Mouse (Mus musculus): ENCODE measurements around the gene Kremen1. TPM values are rescaled to one million over a fixed set of nuclear protein-coding genes. Genes with fewer than 3 reads are reported as not detected.
A peak's percentile ranks its signal among the peaks of the same experiment; 100 is the strongest.

Kremen1 gene
- polyA plus RNA-seq, 1 experiment from 2014 or later: 28.1 TPM

- Histone ChIP-seq H3K4me1 (ENCODE audit: control insufficient read depth, insufficient read depth, low read length) (peaks cover 50% of the 10 kb centered on the region), H3K4me2 (ENCODE audit: low read depth, low read length) (no peak overlapping the region), H3K9me3 (replicated peaks; ENCODE audit: control insufficient read depth, low read length) (no peaks in the 10 kb centered on the region), H3K36me3 (ENCODE audit: control insufficient read depth, insufficient read depth) (peaks cover 6% of the 10 kb centered on the region), H3K27me3 (ENCODE audit: control insufficient read depth, insufficient read depth, low read length) (no peaks in the 10 kb centered on the region), H3K4me3 (ENCODE audit: low read length) (no peak overlapping the region), H3K9ac (ENCODE audit: low read length) (no peak overlapping the region), H3K27ac (ENCODE audit: low read length) (peak overlapping the region; percentile 16; the same call in 1 of the 2 replicates)
- no peak for ATAC-seq (replicated peaks; ENCODE audit: extremely low read depth, insufficient read depth, low FRiP score)
- 92% methylated on average over 7 of the region's 7 CpGs for WGBS
Measured at GRCm38 (mm10) chr11:5243208-5243607, 18.1 kb downstream of the Kremen1 start.

- 79% methylated on average over 8 of the region's 8 CpGs for WGBS
- no peak for ATAC-seq (replicated peaks; ENCODE audit: extremely low read depth, insufficient read depth, low FRiP score)
- peaks cover 13% of the 10 kb centered on the region for H3K36me3 ChIP-seq (ENCODE audit: control insufficient read depth, insufficient read depth)
- no peaks in the 10 kb centered on the region for H3K27me3 ChIP-seq (ENCODE audit: control insufficient read depth, insufficient read depth, low read length)
- no peak overlapping the region for H3K4me2 ChIP-seq (ENCODE audit: low read depth, low read length)
- H3K27ac ChIP-seq (ENCODE audit: low read length): no peak overlapping the region
- H3K4me3 ChIP-seq (ENCODE audit: low read length): no peak overlapping the region
- H3K9ac ChIP-seq (ENCODE audit: low read length): no peak overlapping the region
- H3K9me3 ChIP-seq (replicated peaks; ENCODE audit: control insufficient read depth, low read length): no peaks in the 10 kb centered on the region
- H3K4me1 ChIP-seq (ENCODE audit: control insufficient read depth, insufficient read depth, low read length): peaks cover 50% of the 10 kb centered on the region
Measured at GRCm38 (mm10) chr11:5242158-5242557, 19.2 kb downstream of the Kremen1 start.

GRCm38 (mm10) chr11:5239706-5240690 is 21.4 kb downstream of the Kremen1 start:
- ATAC-seq (replicated peaks; ENCODE audit: extremely low read depth, insufficient read depth, low FRiP score): no peak
- Histone ChIP-seq H3K27ac (ENCODE audit: low read length) (peak overlapping the region; percentile 91), H3K4me2 (ENCODE audit: low read depth, low read length) (peak overlapping the region; percentile 11), H3K9ac (ENCODE audit: low read length) (peak overlapping the region; percentile 12), H3K4me1 (ENCODE audit: control insufficient read depth, insufficient read depth, low read length) (peaks cover 48% of the 10 kb centered on the region), H3K9me3 (replicated peaks; ENCODE audit: control insufficient read depth, low read length) (no peaks in the 10 kb centered on the region), H3K36me3 (ENCODE audit: control insufficient read depth, insufficient read depth) (peaks cover 17% of the 10 kb centered on the region), H3K4me3 (ENCODE audit: low read length) (no peak overlapping the region), H3K27me3 (ENCODE audit: control insufficient read depth, insufficient read depth, low read length) (no peaks in the 10 kb centered on the region)
- 13% methylated on average over 10 of the region's 10 CpGs for WGBS

DNA sequence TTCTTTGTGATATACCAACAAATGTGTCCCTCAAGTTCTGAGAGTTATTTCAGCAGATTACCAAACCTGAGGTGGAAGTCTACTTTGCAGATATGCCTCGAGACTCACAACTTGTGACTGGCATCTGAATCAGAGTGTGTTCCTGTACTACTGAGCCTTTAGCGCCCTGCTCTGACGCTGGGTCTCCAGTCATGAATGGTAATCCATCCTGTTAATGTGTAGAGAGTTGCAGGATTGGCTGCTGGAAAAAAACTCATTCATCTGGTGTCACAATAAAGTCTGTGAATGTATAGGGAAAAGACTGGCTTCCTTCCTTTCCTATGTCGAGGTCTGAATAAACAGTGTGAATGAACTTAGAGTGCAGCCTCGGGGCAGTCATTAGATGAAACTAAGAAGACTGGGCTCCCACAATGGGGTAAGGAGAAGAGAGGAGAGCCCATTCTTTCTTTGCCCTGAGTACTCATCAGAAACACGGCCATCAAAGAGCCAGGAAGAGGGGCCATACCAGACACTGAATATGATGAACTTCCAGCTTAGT is 41.4 kb downstream of the Kremen1 start:
- Histone ChIP-seq H3K27me3 (ENCODE audit: control insufficient read depth, insufficient read depth, low read length) (no peaks in the 10 kb centered on the region), H3K4me1 (ENCODE audit: control insufficient read depth, insufficient read depth, low read length) (peaks cover 8% of the 10 kb centered on the region; the same call in 1 of the 2 replicates), H3K4me3 (ENCODE audit: low read length) (no peak overlapping the region), H3K9me3 (replicated peaks; ENCODE audit: control insufficient read depth, low read length) (no peaks in the 10 kb centered on the region), H3K4me2 (ENCODE audit: low read depth, low read length) (no peak overlapping the region), H3K27ac (ENCODE audit: low read length) (no peak overlapping the region), H3K9ac (ENCODE audit: low read length) (no peak overlapping the region), H3K36me3 (ENCODE audit: control insufficient read depth, insufficient read depth) (no peaks in the 10 kb centered on the region)
- WGBS: 56% methylated on average over 6 of the region's 6 CpGs
- ATAC-seq (replicated peaks; ENCODE audit: extremely low read depth, insufficient read depth, low FRiP score): no peak

DNA sequence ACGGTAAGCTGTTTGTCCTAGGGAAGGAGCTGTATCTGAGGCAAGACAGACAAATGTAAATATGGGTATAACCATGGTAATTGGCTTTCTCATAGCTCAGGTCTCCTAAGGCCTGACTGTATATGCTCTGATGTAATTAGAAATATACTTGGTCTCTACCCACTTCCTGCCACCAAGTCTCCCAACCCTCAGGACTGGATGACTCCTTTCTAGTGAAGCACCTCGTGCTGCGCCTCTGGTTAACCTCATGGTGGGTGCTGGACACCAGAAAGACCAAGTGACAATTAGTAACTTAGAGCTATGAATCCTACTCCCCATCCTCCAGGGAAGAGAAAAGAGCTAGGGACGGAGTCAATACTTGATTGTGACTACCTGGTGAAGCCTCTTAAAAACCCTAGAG is 42.0 kb downstream of the Kremen1 start:
- H3K27ac ChIP-seq (ENCODE audit: low read length): no peak overlapping the region

GRCm38 (mm10) chr11:5215401-5216187 is 45.8 kb downstream of the Kremen1 start:
- peaks cover 5% of the 10 kb centered on the region; the same call in 1 of the 2 replicates for H3K4me1 ChIP-seq (ENCODE audit: control insufficient read depth, insufficient read depth, low read length)
- no peak overlapping the region for H3K27ac ChIP-seq (ENCODE audit: low read length)
- peaks cover 15% of the 10 kb centered on the region for H3K36me3 ChIP-seq (ENCODE audit: control insufficient read depth, insufficient read depth)
- H3K27me3 ChIP-seq (ENCODE audit: control insufficient read depth, insufficient read depth, low read length): no peaks in the 10 kb centered on the region
- ATAC-seq (replicated peaks; ENCODE audit: extremely low read depth, insufficient read depth, low FRiP score): no peak
- 79% methylated on average over 14 of the region's 14 CpGs for WGBS
- H3K9ac ChIP-seq (ENCODE audit: low read length): no peak overlapping the region
- no peak overlapping the region for H3K4me2 ChIP-seq (ENCODE audit: low read depth, low read length)
- H3K4me3 ChIP-seq (ENCODE audit: low read length): no peak overlapping the region
- H3K9me3 ChIP-seq (replicated peaks; ENCODE audit: control insufficient read depth, low read length): no peaks in the 10 kb centered on the region

More for the DNA sequence above, 42.0 kb downstream of the Kremen1 start:
- 74% methylated on average over 4 of the region's 4 CpGs for WGBS
- no peak for ATAC-seq (replicated peaks; ENCODE audit: extremely low read depth, insufficient read depth, low FRiP score)
- no peaks in the 10 kb centered on the region for H3K27me3 ChIP-seq (ENCODE audit: control insufficient read depth, insufficient read depth, low read length)
- peaks cover 8% of the 10 kb centered on the region; the same call in 1 of the 2 replicates for H3K4me1 ChIP-seq (ENCODE audit: control insufficient read depth, insufficient read depth, low read length)
- no peaks in the 10 kb centered on the region for H3K9me3 ChIP-seq (replicated peaks; ENCODE audit: control insufficient read depth, low read length)
- H3K36me3 ChIP-seq (ENCODE audit: control insufficient read depth, insufficient read depth): peaks cover 3% of the 10 kb centered on the region; the same call in 1 of the 2 replicates
- H3K4me3 ChIP-seq (ENCODE audit: low read length): no peak overlapping the region
- no peak overlapping the region for H3K4me2 ChIP-seq (ENCODE audit: low read depth, low read length)
- H3K9ac ChIP-seq (ENCODE audit: low read length): no peak overlapping the region

DNA sequence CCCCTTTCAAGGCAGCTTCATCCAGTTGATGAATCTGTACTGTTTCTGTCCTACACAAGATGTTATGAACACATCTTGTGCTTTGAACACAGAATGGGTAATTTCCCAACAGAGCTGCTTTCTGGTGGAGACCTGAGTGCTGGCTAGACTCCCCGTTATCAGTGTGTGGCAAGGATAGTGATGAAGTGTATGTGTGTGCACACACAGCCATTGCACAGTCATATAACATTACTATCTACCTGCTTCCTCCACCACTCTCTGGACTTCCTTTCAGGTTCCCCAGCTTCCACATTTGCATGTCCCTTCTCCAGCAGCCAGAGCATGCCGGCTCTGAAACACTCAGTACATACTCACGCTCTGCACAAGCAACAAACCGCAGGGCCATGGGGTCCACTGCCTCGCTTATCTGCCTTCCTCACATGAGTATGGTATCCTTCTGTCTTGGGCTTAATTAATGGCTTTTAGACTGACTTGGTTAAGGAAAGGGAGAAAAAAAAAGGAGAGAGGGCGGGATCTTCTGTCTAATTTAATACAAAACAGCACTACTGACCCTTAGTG is 46.8 kb downstream of the Kremen1 start:
- peaks cover 20% of the 10 kb centered on the region for H3K36me3 ChIP-seq (ENCODE audit: control insufficient read depth, insufficient read depth)
- no peak overlapping the region for H3K9ac ChIP-seq (ENCODE audit: low read length)
- WGBS: 80% methylated on average over 6 of the region's 6 CpGs
- no peak for ATAC-seq (replicated peaks; ENCODE audit: extremely low read depth, insufficient read depth, low FRiP score)
- no peak overlapping the region for H3K27ac ChIP-seq (ENCODE audit: low read length)
- no peaks in the 10 kb centered on the region for H3K27me3 ChIP-seq (ENCODE audit: control insufficient read depth, insufficient read depth, low read length)
- H3K4me3 ChIP-seq (ENCODE audit: low read length): no peak overlapping the region
- no peak overlapping the region for H3K4me2 ChIP-seq (ENCODE audit: low read depth, low read length)
- peaks cover 5% of the 10 kb centered on the region; the same call in 1 of the 2 replicates for H3K4me1 ChIP-seq (ENCODE audit: control insufficient read depth, insufficient read depth, low read length)
- no peaks in the 10 kb centered on the region for H3K9me3 ChIP-seq (replicated peaks; ENCODE audit: control insufficient read depth, low read length)

DNA sequence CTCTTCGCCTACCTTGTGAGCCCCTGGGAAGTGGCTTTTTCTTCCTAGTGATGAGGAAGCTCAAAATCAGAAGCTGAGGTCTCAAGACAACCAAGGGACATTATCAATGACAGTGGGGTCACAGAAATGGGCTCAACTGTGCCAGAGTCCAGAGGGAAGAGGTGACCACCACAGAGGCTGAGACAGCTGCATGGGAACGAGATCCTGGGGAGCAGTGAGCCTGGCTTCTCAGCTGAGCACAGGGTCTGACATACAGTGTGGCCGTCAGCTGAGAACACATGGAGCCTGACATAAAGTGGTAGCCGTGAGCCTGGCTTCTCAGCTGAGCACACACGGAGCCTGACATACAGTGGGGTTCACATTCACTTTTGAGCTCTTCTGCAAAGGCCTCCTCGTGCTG is 58.3 kb downstream of the Kremen1 start:
- 87% methylated on average over 6 of the region's 6 CpGs for WGBS
- Histone ChIP-seq H3K4me3 (ENCODE audit: low read length) (no peak overlapping the region), H3K27ac (ENCODE audit: low read length) (no peak overlapping the region), H3K36me3 (ENCODE audit: control insufficient read depth, insufficient read depth) (peaks cover 41% of the 10 kb centered on the region), H3K4me2 (ENCODE audit: low read depth, low read length) (no peak overlapping the region), H3K9me3 (replicated peaks; ENCODE audit: control insufficient read depth, low read length) (no peaks in the 10 kb centered on the region), H3K9ac (ENCODE audit: low read length) (no peak overlapping the region), H3K27me3 (ENCODE audit: control insufficient read depth, insufficient read depth, low read length) (no peaks in the 10 kb centered on the region), H3K4me1 (ENCODE audit: control insufficient read depth, insufficient read depth, low read length) (no peaks in the 10 kb centered on the region)
- no peak for ATAC-seq (replicated peaks; ENCODE audit: extremely low read depth, insufficient read depth, low FRiP score)

Data from heart, embryonic 16.5 days (tissue).